Mouse (Mus musculus): ENCODE data around the gene Olfr164.

Olfr164 gene

GRCm38 (mm10) chr16:19313964-19314363, at the start of gene Olfr164:
TSS of gene Olfr164 (minus strand) at chr16:19314064.
- no peak for DNase-seq

DNA sequence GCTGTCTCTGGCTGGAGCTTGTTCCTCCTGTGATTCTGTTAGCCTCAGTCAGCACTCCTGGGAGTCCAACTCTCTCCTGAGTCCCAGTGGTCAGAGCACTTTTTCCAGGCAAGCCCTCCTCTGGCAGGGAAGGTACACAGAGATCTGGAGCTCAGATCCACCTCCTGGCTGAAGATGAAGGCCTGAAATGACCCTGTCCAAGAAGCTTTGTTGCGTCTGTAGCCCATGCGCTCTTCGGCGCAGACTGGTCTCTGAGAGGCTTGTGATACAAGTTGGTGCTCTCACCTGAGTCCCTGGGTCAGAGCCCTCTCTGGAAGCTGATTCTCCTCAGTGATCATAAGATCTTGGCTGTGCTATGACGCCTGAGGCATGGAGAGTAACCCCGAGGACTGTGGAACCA, 35.2 kb upstream of the Olfr164 start:
- no peak for DNase-seq

DNA sequence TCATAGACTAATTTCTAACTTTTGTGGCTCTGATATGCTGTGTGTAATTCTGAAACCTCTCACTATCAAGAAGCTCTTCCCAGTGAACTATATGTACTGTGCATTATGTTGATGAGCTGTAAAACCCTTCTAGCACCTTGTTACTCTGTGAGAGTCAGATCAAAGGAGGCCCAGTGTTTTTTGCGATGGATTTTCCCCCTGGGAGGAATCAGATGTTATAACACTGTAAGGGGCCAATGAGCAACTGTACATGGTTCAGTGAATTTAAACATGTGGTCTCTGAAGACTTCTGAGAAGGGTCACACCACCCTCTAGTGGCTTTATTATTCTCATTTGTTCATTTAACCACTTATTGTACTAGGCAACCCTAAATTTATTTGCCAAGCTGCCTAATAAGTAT, 50.6 kb downstream of the Olfr164 start:
- DNase-seq: no peak

DNA sequence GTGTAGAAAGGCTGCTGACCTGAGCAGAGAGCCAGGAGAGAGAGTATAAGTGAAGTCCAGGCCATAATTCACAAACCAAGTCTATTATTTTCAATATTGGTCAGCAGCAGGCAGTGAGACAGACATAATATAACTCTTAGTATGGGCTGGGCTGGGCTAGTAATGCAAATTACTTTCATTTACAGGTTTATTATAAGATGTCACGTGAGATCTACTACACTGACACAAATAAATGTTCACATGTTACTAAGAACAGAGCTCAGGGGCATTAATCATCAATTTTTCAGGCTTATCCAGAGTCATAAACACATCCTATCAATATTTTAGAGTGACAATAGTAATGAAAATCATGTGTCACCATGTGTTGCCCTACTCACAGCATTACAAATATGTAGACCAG, 53.1 kb downstream of the Olfr164 start:
- no peak for DNase-seq

DNA sequence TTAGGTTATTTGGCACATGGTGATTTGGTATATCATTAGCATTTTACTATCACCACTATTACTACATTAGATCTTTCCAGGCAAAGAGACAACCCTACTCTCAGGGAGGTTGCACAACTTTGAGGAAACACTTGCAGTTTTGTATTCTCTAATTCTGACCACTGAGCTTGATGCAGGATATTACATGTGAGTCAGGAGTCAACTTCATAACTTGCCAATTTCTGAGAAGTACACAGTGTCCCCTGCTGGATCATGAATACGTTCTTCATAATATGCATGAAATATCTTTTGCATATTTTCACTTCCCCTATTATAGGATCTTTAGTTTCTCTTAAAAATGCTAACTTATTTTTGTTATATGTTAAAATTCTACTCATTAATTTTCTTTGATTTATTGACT, 68.0 kb downstream of the Olfr164 start:
- DNase-seq: no peak

DNA sequence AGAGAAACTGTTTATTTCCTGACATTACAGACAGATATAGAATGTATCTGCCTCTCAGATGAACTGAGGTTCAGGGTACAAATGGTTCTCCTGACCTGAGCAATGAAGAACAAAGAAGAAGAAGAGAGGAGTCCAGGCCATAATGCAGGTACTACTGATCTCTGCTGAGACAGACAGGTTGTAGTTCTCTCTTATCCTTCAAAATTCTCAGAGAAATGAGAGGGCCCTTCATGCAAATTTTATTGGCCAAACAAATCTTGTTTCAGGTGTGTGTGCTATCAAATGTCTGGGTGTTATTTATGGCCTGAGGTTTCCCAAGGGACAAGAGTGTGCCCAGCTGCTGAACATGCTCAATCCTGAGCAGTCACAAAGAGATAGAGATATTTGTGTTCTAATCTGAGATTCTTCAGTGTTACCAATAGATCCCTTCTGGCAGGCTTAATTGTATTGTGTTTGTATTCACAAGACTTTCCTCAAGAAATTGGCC, 72.3 kb downstream of the Olfr164 start:
- DNase-seq: no peak

GRCm38 (mm10) chr16:19240792-19241538, 72.9 kb downstream of the Olfr164 start:
- DNase-seq: no peak

- DNase-seq: no peak
Observed at GRCm38 (mm10) chr16:19236719-19237118, 77.1 kb downstream of the Olfr164 start.
